In the genomic region with DNA sequence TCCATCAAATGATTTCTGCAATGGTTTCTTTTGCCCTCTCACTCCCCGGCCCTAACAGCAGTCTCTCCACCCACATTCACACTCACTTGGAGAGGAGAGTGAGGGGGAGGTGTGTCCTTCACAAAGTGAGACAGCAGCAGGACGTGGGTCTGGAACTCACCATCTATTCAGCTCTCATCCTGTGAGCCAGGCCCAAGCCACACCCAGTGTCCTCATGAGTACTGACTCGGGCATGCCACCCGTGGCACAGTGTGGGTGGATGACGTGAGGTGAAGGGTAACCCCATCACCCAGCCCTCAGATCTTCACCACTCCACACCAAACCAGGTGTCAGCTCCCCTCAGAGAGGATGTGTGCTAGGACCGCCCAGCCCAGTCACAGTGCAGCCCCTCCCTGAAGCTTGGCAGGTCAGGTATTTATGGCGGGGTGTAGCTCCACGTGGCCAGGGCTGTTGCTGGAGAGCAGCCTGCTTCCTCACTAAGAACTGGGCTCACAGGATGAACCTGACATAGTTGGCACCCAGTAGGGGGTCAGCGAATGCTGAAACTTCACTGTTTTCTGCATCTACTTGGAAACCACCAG, we compare ENCODE assay signal across 10 mouse cellular contexts. TPM values are rescaled to one million over a fixed set of nuclear protein-coding genes. Genes with fewer than 3 reads are reported as not detected.
DNase-seq lines count a peak whose midpoint lies in the region; ATAC-seq and TF ChIP-seq lines count a peak whose summit lies in the region.
"Had no signal": no experiment of that assay in that cellular context is flagged by ENCODE, and none has a peak within 500 bp of the region (broad histone marks: within the 10 kb centered on the region; RNA-seq: fewer than 3 reads in every experiment).

No protein-coding gene starts in this region.

- no peaks in the 10 kb centered on the region for H3K36me3 ChIP-seq in kidney, postnatal 0 days (ENCODE audit: insufficient read depth, low read length)
- H3K36me3 ChIP-seq in midbrain, embryonic 16.5 days (ENCODE audit: control insufficient read depth, insufficient read depth, low read length): no peaks in the 10 kb centered on the region

- no peak for DNase-seq in kidney, postnatal 0 days (ENCODE audit: low spot score)
- DNase-seq in kidney, adult 9 months: no peak
- peak; percentile 12 for DNase-seq in NIH3T3 (ENCODE audit: low read depth)
- peak; percentile 66 to 73 for DNase-seq in frontal cortex, postnatal 36 days (ENCODE audit: low spot score in 2 of 2)
- no peak for DNase-seq in urinary bladder, postnatal 4 days (ENCODE audit: low spot score in 2 of 2)
- DNase-seq in gastrocnemius, adult 18-20 months (ENCODE audit: low spot score): no peak
- DNase-seq in heart, postnatal 25 days (ENCODE audit: low spot score): no peak
- DNase-seq: gastrocnemius, postnatal 10 days; lung, postnatal 4 days had no signal

- ATAC-seq in kidney, postnatal 0 days (replicated peaks; ENCODE audit: low FRiP score, low read depth): peak; percentile 38; the same call in 1 of the 2 replicates
- ATAC-seq in midbrain, embryonic 16.5 days: 0 out of 2 replicates have a peak, but pooled peaks have one; percentile 14

- no peaks in the 10 kb centered on the region for H3K27me3 ChIP-seq in kidney, postnatal 0 days (ENCODE audit: insufficient read depth, low read length)
- H3K27me3 ChIP-seq in midbrain, embryonic 16.5 days (ENCODE audit: control insufficient read depth, insufficient read depth, low read depth, low read length): no peaks in the 10 kb centered on the region

- no peak for TF ChIP-seq CTCF in kidney, postnatal 0 days (IDR thresholded peaks at IDR 0.05; ENCODE audit: low read depth)

- no peak overlapping the region for H3K27ac ChIP-seq in kidney, postnatal 0 days
- peak overlapping the region; percentile 29 for H3K27ac ChIP-seq in midbrain, embryonic 16.5 days (ENCODE audit: low read length)

- H3K4me1 ChIP-seq in kidney, postnatal 0 days (replicated peaks; ENCODE audit: insufficient read depth, low read length): no peaks in the 10 kb centered on the region
- H3K4me1 ChIP-seq in midbrain, embryonic 16.5 days (ENCODE audit: control insufficient read depth, insufficient read depth, low read length): peaks cover 26% of the 10 kb centered on the region

- H3K9ac ChIP-seq in kidney, postnatal 0 days (ENCODE audit: low read depth, low read length): no peak overlapping the region
- H3K9ac ChIP-seq in midbrain, embryonic 16.5 days (ENCODE audit: low read depth, low read length): peak overlapping the region; percentile 1; the same call in 1 of the 2 replicates

- H3K9me3 ChIP-seq in kidney, postnatal 0 days (replicated peaks; ENCODE audit: low read length): no peaks in the 10 kb centered on the region
- no peaks in the 10 kb centered on the region for H3K9me3 ChIP-seq in midbrain, embryonic 16.5 days (replicated peaks; ENCODE audit: control insufficient read depth, low read length, poor library complexity, severe bottlenecking)

- intact Hi-C loops in heart, postnatal 25 days (cut with DNase I): no loop called here

- no peak overlapping the region for H3K4me3 ChIP-seq in kidney, postnatal 0 days (replicated peaks; ENCODE audit: low read depth, low read length)
- H3K4me3 ChIP-seq in midbrain, embryonic 16.5 days (ENCODE audit: low read depth, low read length): no peak overlapping the region

- WGBS in kidney, postnatal 0 days: 38% methylated on average over 9 of the region's 9 CpGs
- 60% methylated on average over 9 of the region's 9 CpGs for WGBS in midbrain, embryonic 16.5 days

- H3K4me2 ChIP-seq in kidney, postnatal 0 days (ENCODE audit: low read length): no peak overlapping the region
- no peak overlapping the region for H3K4me2 ChIP-seq in midbrain, embryonic 16.5 days (ENCODE audit: low read length)

RNA-seq across cellular contexts. Expression of a gene that starts 23.0 kb away (rescaled TPM):
- 7.3 and 8.7 TPM in 2 replicates for polyA plus RNA-seq in kidney, postnatal 0 days (2015; fragmentation: Nextera tagmentation; extraction: Ambion mirVana)
- polyA plus RNA-seq in midbrain, embryonic 16.5 days (2015; fragmentation: Nextera tagmentation; extraction: Ambion mirVana): 108 and 126 TPM in 2 replicates
- 1 to 10 TPM in 1 of 2 experiments, under 1 TPM in 1; 0.64 to 1.2 TPM for total RNA-seq in gastrocnemius, adult 18-20 months (2021)
- total RNA-seq in heart, postnatal 25 days (2021): 1 to 10 TPM; 2.1 to 3.0 TPM

Comparison
In these comparisons a context has a peak if more than half of its experiments do, and no peak if none do; other contexts are left out.
1. DNase-seq: peak in NIH3T3 (single experiment) and frontal cortex, postnatal 36 days (2 of 2); none in kidney, postnatal 0 days (single experiment), kidney, adult 9 months (single experiment), urinary bladder, postnatal 4 days (0 of 2), gastrocnemius, adult 18-20 months (single experiment) and heart, postnatal 25 days (single experiment).